Mouse (Mus musculus): ENCODE measurements around the gene Hnrnpl. TPM values are rescaled to one million over a fixed set of nuclear protein-coding genes. Genes with fewer than 3 reads are reported as not detected.

The Hnrnpl gene
- polyA plus RNA-seq, 2 experiments = 83.1 to 138 TPM

DNA sequence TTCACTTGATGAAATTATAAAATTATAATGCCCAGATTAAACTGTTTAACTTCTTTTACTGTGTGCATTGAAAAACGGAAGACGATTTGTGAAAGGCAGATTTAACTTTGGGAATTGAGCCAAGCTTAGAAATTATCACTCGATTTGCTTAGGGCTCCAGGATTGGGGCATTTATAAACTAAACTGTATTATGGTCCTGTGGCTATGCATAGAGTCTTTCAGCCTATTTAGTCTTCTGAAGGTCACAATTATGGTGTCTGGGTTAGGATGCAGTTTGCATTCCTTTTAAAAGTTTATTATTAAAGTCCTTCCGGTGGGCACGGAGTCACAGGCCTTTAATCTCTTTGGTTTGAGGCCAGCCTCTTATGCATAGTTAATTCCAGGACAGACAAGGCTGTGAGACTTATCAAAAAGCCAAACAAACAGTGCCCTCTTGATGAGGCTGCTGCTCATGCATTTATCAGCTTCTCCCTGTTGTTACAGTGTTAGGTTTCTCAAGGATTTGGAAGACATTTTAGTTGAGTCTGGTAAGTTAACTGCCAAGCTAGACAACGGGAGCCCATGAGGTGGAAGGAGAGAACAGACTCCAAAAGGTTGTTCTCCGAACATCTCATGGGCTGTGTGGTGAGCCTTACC, 3.4 kb downstream of the Hnrnpl start:
- Histone ChIP-seq H3K4me3 (ENCODE audit: insufficient read depth in 1 of 2, low read depth in 2 of 2, low read length in 2 of 2) (peak overlapping the region; percentile 90 to 96), H3K9ac (replicated peaks) (peak overlapping the region; percentile 78), H3K4me1 (replicated peaks; ENCODE audit: control insufficient read depth in 2 of 2, insufficient read depth in 2 of 2, low read length in 1 of 2) (peaks cover 23 to 28% of the 10 kb centered on the region in 2 experiments), H3K4me2 (ENCODE audit: low read depth) (peak overlapping the region; percentile 99), H3K9me3 (ENCODE audit: control insufficient read depth, low read length) (no peaks in the 10 kb centered on the region), H3K27me3 (ENCODE audit: control insufficient read depth, insufficient read depth, low read length) (no peaks in the 10 kb centered on the region), H3K36me3 (replicated peaks; ENCODE audit: control insufficient read depth, insufficient read depth, low read depth) (peaks cover 49% of the 10 kb centered on the region), H3K27ac (peak overlapping the region; percentile 60)
- no peak for ATAC-seq (ENCODE audit: insufficient read depth)
- no peak for DNase-seq (ENCODE audit: low read depth in 3 of 3, low spot score in 3 of 3)
- 6% methylated on average over 7 of the region's 7 CpGs for WGBS (ENCODE audit: insufficient replicate concordance)
- TF ChIP-seq CTCF (IDR thresholded peaks at IDR 0.05; ENCODE audit: low read depth) (0 out of 2 replicates have a peak, but pooled peaks have one; percentile 9), EP300 (IDR thresholded peaks at IDR 0.05; ENCODE audit: low read depth) (no peak; the same call in 1 of the 2 replicates)

DNA sequence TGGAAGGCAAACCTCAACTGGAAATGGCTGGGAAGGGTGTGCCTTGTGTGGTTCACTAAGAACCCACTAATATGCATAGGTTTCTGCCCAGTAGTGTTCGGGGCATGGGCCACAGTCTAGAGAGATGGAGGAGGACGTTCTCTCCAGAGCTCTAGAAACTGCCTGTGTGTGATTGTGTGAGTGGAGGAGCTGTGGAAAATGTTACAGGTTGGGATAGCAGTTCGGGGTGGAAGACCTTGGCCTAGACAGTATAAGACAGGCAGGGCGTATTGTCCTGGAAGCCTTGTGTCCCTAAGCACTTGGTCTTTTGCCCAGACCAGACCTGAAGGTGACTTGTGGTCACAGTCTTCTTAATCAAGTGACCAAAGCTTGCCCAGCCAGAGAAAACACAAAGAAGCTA, 4.1 kb downstream of the Hnrnpl start:
- DNase-seq (ENCODE audit: low read depth in 3 of 3, low spot score in 3 of 3) (no peak), ATAC-seq (ENCODE audit: insufficient read depth) (no peak)
- Histone ChIP-seq H3K9me3 (ENCODE audit: control insufficient read depth, low read length) (no peaks in the 10 kb centered on the region), H3K27me3 (ENCODE audit: control insufficient read depth, insufficient read depth, low read length) (no peaks in the 10 kb centered on the region), H3K36me3 (replicated peaks; ENCODE audit: control insufficient read depth, insufficient read depth, low read depth) (peaks cover 56% of the 10 kb centered on the region), H3K4me2 (ENCODE audit: low read depth) (peak overlapping the region; percentile 99), H3K27ac (peak overlapping the region; percentile 27; the same call in 1 of the 2 replicates), H3K4me1 (replicated peaks; ENCODE audit: control insufficient read depth in 2 of 2, insufficient read depth in 2 of 2, low read length in 1 of 2) (peaks cover 23 to 32% of the 10 kb centered on the region in 2 experiments), H3K4me3 (ENCODE audit: insufficient read depth in 1 of 2, low read depth in 2 of 2, low read length in 2 of 2) (peak overlapping the region; percentile 90 to 96), H3K9ac (replicated peaks) (peak overlapping the region; percentile 78)
- 60% methylated on average over 4 of the region's 4 CpGs for WGBS (ENCODE audit: insufficient replicate concordance)
- TF ChIP-seq EP300 (IDR thresholded peaks at IDR 0.05; ENCODE audit: low read depth) = no peak
- no peak for TF ChIP-seq CTCF (IDR thresholded peaks at IDR 0.05; ENCODE audit: low read depth)

DNA sequence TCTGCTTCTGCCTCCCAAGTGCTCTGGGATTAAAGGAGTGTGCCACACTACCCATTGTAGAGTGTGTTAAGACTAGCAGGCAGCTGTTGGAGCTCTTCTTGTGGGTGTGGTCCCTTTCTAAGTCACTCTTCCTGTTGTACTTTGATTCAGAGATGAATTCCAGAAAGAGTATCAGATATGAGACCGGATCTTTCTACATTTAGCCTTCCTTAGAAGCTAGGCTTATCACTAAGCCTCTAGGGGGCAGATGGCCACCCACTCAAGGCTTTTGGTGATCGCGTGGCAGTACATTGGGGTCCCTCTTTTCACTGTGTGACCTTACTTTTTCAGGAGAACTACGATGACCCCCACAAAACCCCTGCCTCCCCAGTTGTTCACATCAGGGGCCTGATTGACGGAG, 4.6 kb downstream of the Hnrnpl start:
- DNase-seq (ENCODE audit: low read depth in 3 of 3, low spot score in 3 of 3) (no peak), ATAC-seq (ENCODE audit: insufficient read depth) (no peak)
- 58% methylated on average over 5 of the region's 5 CpGs for WGBS (ENCODE audit: insufficient replicate concordance)
- Histone ChIP-seq H3K9me3 (ENCODE audit: control insufficient read depth, low read length) (no peaks in the 10 kb centered on the region), H3K27me3 (ENCODE audit: control insufficient read depth, insufficient read depth, low read length) (no peaks in the 10 kb centered on the region), H3K4me1 (replicated peaks; ENCODE audit: control insufficient read depth in 2 of 2, insufficient read depth in 2 of 2, low read length in 1 of 2) (peaks cover 19 to 28% of the 10 kb centered on the region in 2 experiments), H3K9ac (replicated peaks) (peak overlapping the region; percentile 78), H3K4me3 (ENCODE audit: insufficient read depth in 1 of 2, low read depth in 2 of 2, low read length in 2 of 2) (peak overlapping the region; percentile 90 to 96), H3K4me2 (ENCODE audit: low read depth) (peak overlapping the region; percentile 99), H3K27ac (no peak overlapping the region), H3K36me3 (replicated peaks; ENCODE audit: control insufficient read depth, insufficient read depth, low read depth) (peaks cover 61% of the 10 kb centered on the region)
- TF ChIP-seq CTCF (IDR thresholded peaks at IDR 0.05; ENCODE audit: low read depth) (peak; percentile 32), EP300 (IDR thresholded peaks at IDR 0.05; ENCODE audit: low read depth) (no peak)

DNA sequence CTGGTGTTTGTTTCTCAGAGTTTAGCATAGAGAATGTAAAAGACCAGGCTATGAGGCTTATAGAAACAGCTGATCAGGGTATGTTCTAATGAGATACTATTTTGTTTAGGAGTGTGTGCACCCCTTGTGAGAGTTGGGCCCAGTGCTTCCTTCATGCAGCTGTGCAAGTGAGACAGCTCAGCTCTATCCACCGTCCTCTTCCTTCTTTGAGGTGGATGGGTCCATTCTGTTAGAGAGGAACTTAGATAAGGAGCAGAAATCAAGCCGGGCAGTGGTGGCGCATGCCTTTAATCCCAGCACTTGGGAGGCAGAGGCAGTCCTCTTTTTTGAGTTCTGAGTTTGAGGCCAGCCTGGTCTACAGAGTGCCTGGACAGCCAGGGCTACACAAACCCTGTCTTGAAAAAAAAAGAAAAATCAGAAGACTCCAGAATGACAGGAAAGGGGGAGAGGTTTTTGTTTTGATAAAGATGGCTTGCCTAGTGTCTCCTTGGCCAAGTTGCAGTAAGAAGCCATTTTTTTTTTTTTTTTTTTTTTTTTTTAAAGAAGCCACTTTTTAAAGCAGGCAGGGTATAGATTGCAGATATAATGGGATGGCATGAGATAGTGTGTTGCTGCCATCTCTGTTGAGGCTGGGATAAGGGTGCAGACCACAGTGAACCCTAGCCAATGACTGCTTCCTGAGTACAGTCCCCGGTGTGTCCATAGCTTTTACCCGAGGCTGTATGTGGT, 6.1 kb downstream of the Hnrnpl start:
- H3K4me3 ChIP-seq (ENCODE audit: insufficient read depth in 1 of 2, low read depth in 2 of 2, low read length in 2 of 2) = no peak overlapping the region
- H3K36me3 ChIP-seq (replicated peaks; ENCODE audit: control insufficient read depth, insufficient read depth, low read depth) = peaks cover 75% of the 10 kb centered on the region
- peak overlapping the region; percentile 6 for H3K4me2 ChIP-seq (ENCODE audit: low read depth)
- no peak for DNase-seq (ENCODE audit: low read depth in 3 of 3, low spot score in 3 of 3)
- WGBS (ENCODE audit: insufficient replicate concordance) = 51% methylated on average over 5 of the region's 5 CpGs
- TF ChIP-seq CTCF (IDR thresholded peaks at IDR 0.05; ENCODE audit: low read depth) = no peak
- TF ChIP-seq EP300 (IDR thresholded peaks at IDR 0.05; ENCODE audit: low read depth) = no peak
- H3K9ac ChIP-seq (replicated peaks) = no peak overlapping the region; the same call in 1 of the 2 replicates
- H3K27ac ChIP-seq = no peak overlapping the region
- H3K27me3 ChIP-seq (ENCODE audit: control insufficient read depth, insufficient read depth, low read length) = no peaks in the 10 kb centered on the region
- no peak for ATAC-seq (ENCODE audit: insufficient read depth)
- H3K9me3 ChIP-seq (ENCODE audit: control insufficient read depth, low read length) = no peaks in the 10 kb centered on the region
- H3K4me1 ChIP-seq (replicated peaks; ENCODE audit: control insufficient read depth in 2 of 2, insufficient read depth in 2 of 2, low read length in 1 of 2) = peaks cover 16 to 28% of the 10 kb centered on the region in 2 experiments

DNA sequence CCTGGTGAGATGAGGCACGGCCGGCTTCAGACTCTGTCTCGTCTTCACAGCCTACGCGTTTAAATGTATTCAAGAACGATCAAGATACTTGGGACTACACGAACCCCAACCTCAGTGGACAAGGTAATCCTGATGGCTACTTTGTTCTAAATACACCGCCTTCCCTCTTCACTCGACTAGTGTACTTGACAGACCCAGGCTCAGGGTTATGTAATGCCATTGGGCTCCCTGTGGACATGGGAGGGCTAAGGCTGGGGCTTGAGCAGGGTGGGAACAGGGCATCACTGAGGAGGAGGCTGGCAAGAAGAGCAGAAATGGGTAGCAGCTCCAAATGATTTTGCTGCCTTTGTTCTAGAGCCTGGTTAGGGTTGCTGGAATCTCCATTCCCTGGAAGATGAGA, 6.9 kb downstream of the Hnrnpl start:
- no peak overlapping the region for H3K4me3 ChIP-seq (ENCODE audit: insufficient read depth in 1 of 2, low read depth in 2 of 2, low read length in 2 of 2)
- peaks cover 16 to 28% of the 10 kb centered on the region in 2 experiments for H3K4me1 ChIP-seq (replicated peaks; ENCODE audit: control insufficient read depth in 2 of 2, insufficient read depth in 2 of 2, low read length in 1 of 2)
- no peaks in the 10 kb centered on the region for H3K9me3 ChIP-seq (ENCODE audit: control insufficient read depth, low read length)
- peaks cover 83% of the 10 kb centered on the region for H3K36me3 ChIP-seq (replicated peaks; ENCODE audit: control insufficient read depth, insufficient read depth, low read depth)
- TF ChIP-seq CTCF (IDR thresholded peaks at IDR 0.05; ENCODE audit: low read depth) (no peak), EP300 (IDR thresholded peaks at IDR 0.05; ENCODE audit: low read depth) (no peak)
- H3K9ac ChIP-seq (replicated peaks) = no peak overlapping the region
- ATAC-seq (ENCODE audit: insufficient read depth) (no peak), DNase-seq (ENCODE audit: low read depth in 3 of 3, low spot score in 3 of 3) (no peak)
- H3K27ac ChIP-seq = no peak overlapping the region
- 87% methylated on average over 9 of the region's 9 CpGs for WGBS (ENCODE audit: insufficient replicate concordance)
- H3K27me3 ChIP-seq (ENCODE audit: control insufficient read depth, insufficient read depth, low read length) = no peaks in the 10 kb centered on the region
- peak overlapping the region; percentile 6; the same call in 1 of the 2 replicates for H3K4me2 ChIP-seq (ENCODE audit: low read depth)
